9 mouse cellular contexts compared by ENCODE assay signal in genomic region chr14:55618486-55619195, GRCm38 (mm10). TPM values are rescaled to one million over a fixed set of nuclear protein-coding genes. Genes with fewer than 3 reads are reported as not detected.
DNase-seq lines count a peak whose midpoint lies in the region; ATAC-seq and TF ChIP-seq lines count a peak whose summit lies in the region.
"Had no signal": no experiment of that assay in that cellular context is flagged by ENCODE, and none has a peak within 500 bp of the region (broad histone marks: within the 10 kb centered on the region; RNA-seq: fewer than 3 reads in every experiment).

No protein-coding gene starts in this region.

- no peaks in the 10 kb centered on the region for H3K27me3 ChIP-seq in kidney, embryonic 15.5 days
- H3K27me3 ChIP-seq in hindbrain, embryonic 10.5 days (ENCODE audit: insufficient read depth, poor library complexity, severe bottlenecking), result peaks cover 14% of the 10 kb centered on the region; the same call in 1 of the 2 replicates
- H3K27me3 ChIP-seq in megakaryocyte, embryonic 14.5 days (replicated peaks), result peaks cover 18% of the 10 kb centered on the region

- TF ChIP-seq POLR2A in brain, embryonic 14.5 days (IDR thresholded peaks at IDR 0.05; ENCODE audit: borderline replicate concordance, extremely low read depth, insufficient read depth, insufficient read length, poor library complexity, severe bottlenecking), result no peak

- DNase-seq in kidney, adult 11 months, result no peak
- DNase-seq in brain, embryonic 14.5 days (ENCODE audit: low read depth), result peak; percentile 25
- no peak for DNase-seq in hindbrain, embryonic 10.5 days (ENCODE audit: low spot score)
- no peak for DNase-seq in layer of hippocampus, adult 9-11 months
- DNase-seq in urinary bladder, postnatal 25 days (ENCODE audit: low spot score), result no peak
- no peak for DNase-seq in embryo, embryonic 9.5 days (ENCODE audit: extremely low spot score)

- peaks cover 14% of the 10 kb centered on the region; the same call in 1 of the 2 replicates for H3K36me3 ChIP-seq in kidney, embryonic 15.5 days
- H3K36me3 ChIP-seq in hindbrain, embryonic 10.5 days, result peaks cover 1% of the 10 kb centered on the region
- H3K36me3 ChIP-seq in megakaryocyte, embryonic 14.5 days (replicated peaks; ENCODE audit: low read length), result peaks cover 2% of the 10 kb centered on the region

- H3K4me1 ChIP-seq in kidney, embryonic 15.5 days, result peaks cover 12% of the 10 kb centered on the region
- peaks cover 17% of the 10 kb centered on the region for H3K4me1 ChIP-seq in hindbrain, embryonic 10.5 days (replicated peaks)
- H3K4me1 ChIP-seq in megakaryocyte, embryonic 14.5 days, result peaks cover 30% of the 10 kb centered on the region

- TF ChIP-seq CTCF in brain, embryonic 14.5 days (IDR thresholded peaks at IDR 0.05; ENCODE audit: borderline replicate concordance, extremely low read depth, insufficient read depth, insufficient read length), result no peak

- ATAC-seq in kidney, embryonic 15.5 days (replicated peaks; ENCODE audit: low FRiP score), result peak; percentile 49; the same call in 1 of the 2 replicates

- H3K4me2 ChIP-seq in kidney, embryonic 15.5 days, result peak overlapping the region; percentile 61

- WGBS in kidney, embryonic 15.5 days, result 41% methylated on average over 22 of the region's 22 CpGs
- 47% methylated on average over 22 of the region's 22 CpGs for WGBS in hindbrain, embryonic 10.5 days

- H3K4me3 ChIP-seq in kidney, embryonic 15.5 days (replicated peaks), result peak overlapping the region; percentile 43
- H3K4me3 ChIP-seq in hindbrain, embryonic 10.5 days, result peak overlapping the region; percentile 37
- H3K4me3 ChIP-seq in megakaryocyte, embryonic 14.5 days (replicated peaks), result peak overlapping the region; percentile 76
- H3K4me3 ChIP-seq: myocyte had no signal

- H3K9me3 ChIP-seq in kidney, embryonic 15.5 days (replicated peaks), result no peaks in the 10 kb centered on the region
- no peaks in the 10 kb centered on the region for H3K9me3 ChIP-seq in hindbrain, embryonic 10.5 days
- H3K9me3 ChIP-seq in megakaryocyte, embryonic 14.5 days, result no peaks in the 10 kb centered on the region

- peak overlapping the region; percentile 24; the same call in 1 of the 2 replicates for H3K9ac ChIP-seq in kidney, embryonic 15.5 days

- H3K27ac ChIP-seq in kidney, embryonic 15.5 days, result peak overlapping the region; percentile 45; the same call in 1 of the 2 replicates
- peak overlapping the region; percentile 35; the same call in 1 of the 2 replicates for H3K27ac ChIP-seq in hindbrain, embryonic 10.5 days

RNA-seq across cellular contexts. Expression of gene Rec8, which starts 0.8 kb away (rescaled TPM):
- 20.3 and 22.4 TPM in 2 replicates for polyA plus RNA-seq in kidney, embryonic 15.5 days (2015; fragmentation: Nextera tagmentation; extraction: Ambion mirVana)
- polyA plus RNA-seq in brain, embryonic 14.5 days (2012; rRNA removed), result 15.9 and 18.4 TPM in 2 replicates
- polyA plus RNA-seq in hindbrain, embryonic 10.5 days (2016; fragmentation: Nextera tagmentation; extraction: Ambion mirVana), result 10.4 and 12.3 TPM in 2 replicates
- 1.4 and 9.7 TPM in 2 replicates for polyA plus RNA-seq in megakaryocyte, embryonic 14.5 days (2012; ENCODE audit: insufficient read depth, low replicate concordance)
- polyA plus RNA-seq: myocyte had no signal

RNA-seq across cellular contexts. Expression of gene Irf9, which starts 15.3 kb away (rescaled TPM):
- polyA plus RNA-seq in kidney, embryonic 15.5 days (2015; fragmentation: Nextera tagmentation; extraction: Ambion mirVana), result 12.8 and 14.6 TPM in 2 replicates
- polyA plus RNA-seq in brain, embryonic 14.5 days (2012; rRNA removed), result 23.5 and 26.2 TPM in 2 replicates
- 7.2 and 7.8 TPM in 2 replicates for polyA plus RNA-seq in hindbrain, embryonic 10.5 days (2016; fragmentation: Nextera tagmentation; extraction: Ambion mirVana)
- 40.0 and 114 TPM in 2 replicates for polyA plus RNA-seq in megakaryocyte, embryonic 14.5 days (2012; ENCODE audit: insufficient read depth, low replicate concordance)

RNA-seq across cellular contexts. Expression of gene Ipo4, which starts 17.1 kb away (rescaled TPM):
- 97.4 and 115 TPM in 2 replicates for polyA plus RNA-seq in kidney, embryonic 15.5 days (2015; fragmentation: Nextera tagmentation; extraction: Ambion mirVana)
- polyA plus RNA-seq in brain, embryonic 14.5 days (2012; rRNA removed), result 182 and 184 TPM in 2 replicates
- 101 and 107 TPM in 2 replicates for polyA plus RNA-seq in hindbrain, embryonic 10.5 days (2016; fragmentation: Nextera tagmentation; extraction: Ambion mirVana)
- polyA plus RNA-seq in megakaryocyte, embryonic 14.5 days (2012; ENCODE audit: insufficient read depth, low replicate concordance), result 12.4 and 38.3 TPM in 2 replicates

RNA-seq across cellular contexts. Expression of gene Gm49378, which starts 19.1 kb away (rescaled TPM):
- 1.4 and 2.3 TPM in 2 replicates for polyA plus RNA-seq in kidney, embryonic 15.5 days (2015; fragmentation: Nextera tagmentation; extraction: Ambion mirVana)
- polyA plus RNA-seq in brain, embryonic 14.5 days (2012; rRNA removed), result 8.4 and 8.8 TPM in 2 replicates
- polyA plus RNA-seq in hindbrain, embryonic 10.5 days (2016; fragmentation: Nextera tagmentation; extraction: Ambion mirVana), result 0.76 and 1.5 TPM in 2 replicates
- polyA plus RNA-seq in megakaryocyte, embryonic 14.5 days (2012; ENCODE audit: insufficient read depth, low replicate concordance), result 0.64 and 4.9 TPM in 2 replicates

RNA-seq across cellular contexts. Expression of gene Tm9sf1, which starts 25.0 kb away (rescaled TPM):
- polyA plus RNA-seq in kidney, embryonic 15.5 days (2015; fragmentation: Nextera tagmentation; extraction: Ambion mirVana), result 113 and 123 TPM in 2 replicates
- 44.9 and 45.8 TPM in 2 replicates for polyA plus RNA-seq in brain, embryonic 14.5 days (2012; rRNA removed)
- polyA plus RNA-seq in hindbrain, embryonic 10.5 days (2016; fragmentation: Nextera tagmentation; extraction: Ambion mirVana), result 76.0 and 78.1 TPM in 2 replicates
- 5.8 and 9.0 TPM in 2 replicates for polyA plus RNA-seq in megakaryocyte, embryonic 14.5 days (2012; ENCODE audit: insufficient read depth, low replicate concordance)
